Mouse (Mus musculus): ENCODE data around the gene Ift46. TPM values are rescaled to one million over a fixed set of nuclear protein-coding genes. Genes with fewer than 3 reads are reported as not detected.

Gene Ift46
- polyA plus RNA-seq, 1 experiment from 2014 or later = 130 TPM

GRCm38 (mm10) chr9:44801669-44802068, 34.0 kb downstream of the Ift46 start:
- WGBS = 81% methylated on average over 6 of the region's 6 CpGs
- Histone ChIP-seq H3K4me3 (no peak overlapping the region), H3K27me3 (ENCODE audit: low read depth, poor library complexity, severe bottlenecking) (peaks cover 53% of the 10 kb centered on the region), H3K4me1 (peaks cover 26% of the 10 kb centered on the region), H3K27ac (replicated peaks) (no peak overlapping the region), H3K36me3 (peaks cover 25% of the 10 kb centered on the region), H3K9me3 (replicated peaks) (no peaks in the 10 kb centered on the region)
- DNase-seq (ENCODE audit: low spot score) = no peak

GRCm38 (mm10) chr9:44802808-44803450, 35.2 kb downstream of the Ift46 start, which contains the start of gene Ttc36:
Gene Ttc36, minus strand, starts transcription at chr9:44803072.
- Histone ChIP-seq H3K9me3 (replicated peaks) (no peaks in the 10 kb centered on the region), H3K4me3 (no peak within 1 kb of the TSS), H3K36me3 (peaks cover 37% of the 10 kb centered on the region), H3K4me1 (peaks cover 26% of the 10 kb centered on the region), H3K27ac (replicated peaks) (no peak within 1 kb of the TSS), H3K27me3 (ENCODE audit: low read depth, poor library complexity, severe bottlenecking) (peaks cover 41% of the 10 kb centered on the region)
- WGBS = 81% methylated on average over 4 of the region's 4 CpGs
- no peak for DNase-seq (ENCODE audit: low spot score)

GRCm38 (mm10) chr9:44804678-44805077, 37.0 kb downstream of the Ift46 start:
- no peak for DNase-seq (ENCODE audit: low spot score)
- WGBS = 89% methylated on average over 10 of the region's 10 CpGs
- Histone ChIP-seq H3K27me3 (ENCODE audit: low read depth, poor library complexity, severe bottlenecking) (peaks cover 31% of the 10 kb centered on the region), H3K27ac (replicated peaks) (no peak overlapping the region), H3K9me3 (replicated peaks) (no peaks in the 10 kb centered on the region), H3K4me1 (peaks cover 9% of the 10 kb centered on the region), H3K4me3 (no peak overlapping the region), H3K36me3 (peaks cover 55% of the 10 kb centered on the region)

GRCm38 (mm10) chr9:44805536-44805935, 37.8 kb downstream of the Ift46 start:
- H3K27ac ChIP-seq (replicated peaks) = no peak overlapping the region
- H3K27me3 ChIP-seq (ENCODE audit: low read depth, poor library complexity, severe bottlenecking) = peaks cover 23% of the 10 kb centered on the region
- 92% methylated on average over 5 of the region's 5 CpGs for WGBS
- H3K4me1 ChIP-seq = peaks cover under 1% of the 10 kb centered on the region; the same call in 1 of the 2 replicates
- no peaks in the 10 kb centered on the region for H3K9me3 ChIP-seq (replicated peaks)
- peaks cover 63% of the 10 kb centered on the region for H3K36me3 ChIP-seq
- no peak for DNase-seq (ENCODE audit: low spot score)
- H3K4me3 ChIP-seq = no peak overlapping the region

GRCm38 (mm10) chr9:44807141-44807540, 39.4 kb downstream of the Ift46 start:
- H3K36me3 ChIP-seq = peaks cover 79% of the 10 kb centered on the region
- DNase-seq (ENCODE audit: low spot score) = no peak
- H3K27ac ChIP-seq (replicated peaks) = no peak overlapping the region
- H3K27me3 ChIP-seq (ENCODE audit: low read depth, poor library complexity, severe bottlenecking) = peaks cover 7% of the 10 kb centered on the region
- no peaks in the 10 kb centered on the region for H3K4me1 ChIP-seq
- 75% methylated on average over 5 of the region's 5 CpGs for WGBS
- no peak overlapping the region for H3K4me3 ChIP-seq
- no peaks in the 10 kb centered on the region for H3K9me3 ChIP-seq (replicated peaks)

- no peak for DNase-seq (ENCODE audit: low spot score)
- WGBS = 97% methylated on average over 10 of the region's 10 CpGs
- H3K36me3 ChIP-seq = peaks cover 83% of the 10 kb centered on the region
Measured at GRCm38 (mm10) chr9:44807778-44808177, 40.1 kb downstream of the Ift46 start.

GRCm38 (mm10) chr9:44810316-44810715, 42.6 kb downstream of the Ift46 start:
- no peak for DNase-seq (ENCODE audit: low spot score)
- H3K27ac ChIP-seq (replicated peaks) = no peak overlapping the region
- 92% methylated on average over 10 of the region's 10 CpGs for WGBS
- H3K36me3 ChIP-seq = peaks cover 100% of the 10 kb centered on the region
- H3K4me3 ChIP-seq = no peak overlapping the region
- no peaks in the 10 kb centered on the region for H3K27me3 ChIP-seq (ENCODE audit: low read depth, poor library complexity, severe bottlenecking)
- H3K9me3 ChIP-seq (replicated peaks) = no peaks in the 10 kb centered on the region
- no peaks in the 10 kb centered on the region for H3K4me1 ChIP-seq

More at GRCm38 (mm10) chr9:44807778-44808177, 40.1 kb downstream of the Ift46 start:
- no peak overlapping the region for H3K4me3 ChIP-seq
- H3K4me1 ChIP-seq = no peaks in the 10 kb centered on the region
- no peak overlapping the region for H3K27ac ChIP-seq (replicated peaks)
- H3K9me3 ChIP-seq (replicated peaks) = no peaks in the 10 kb centered on the region
- peaks cover 1% of the 10 kb centered on the region; the same call in 1 of the 2 replicates for H3K27me3 ChIP-seq (ENCODE audit: low read depth, poor library complexity, severe bottlenecking)

- Histone ChIP-seq H3K36me3 (peaks cover 100% of the 10 kb centered on the region), H3K4me1 (no peaks in the 10 kb centered on the region), H3K9me3 (replicated peaks) (no peaks in the 10 kb centered on the region), H3K27me3 (ENCODE audit: low read depth, poor library complexity, severe bottlenecking) (no peaks in the 10 kb centered on the region), H3K4me3 (no peak overlapping the region), H3K27ac (replicated peaks) (no peak overlapping the region)
- DNase-seq (ENCODE audit: low spot score) = no peak
- WGBS = 91% methylated on average over 8 of the region's 8 CpGs
Measured at GRCm38 (mm10) chr9:44814179-44814578, 46.5 kb downstream of the Ift46 start.

GRCm38 (mm10) chr9:44817522-44817921, 49.8 kb downstream of the Ift46 start:
- H3K4me3 ChIP-seq = no peak overlapping the region
- no peak overlapping the region for H3K27ac ChIP-seq (replicated peaks)
- H3K9me3 ChIP-seq (replicated peaks) = no peaks in the 10 kb centered on the region
- no peaks in the 10 kb centered on the region for H3K27me3 ChIP-seq (ENCODE audit: low read depth, poor library complexity, severe bottlenecking)
- no peaks in the 10 kb centered on the region for H3K4me1 ChIP-seq
- H3K36me3 ChIP-seq = peaks cover 100% of the 10 kb centered on the region
- 89% methylated on average over 5 of the region's 5 CpGs for WGBS
- no peak for DNase-seq (ENCODE audit: low spot score)

- H3K27ac ChIP-seq (replicated peaks) = no peak overlapping the region
- no peaks in the 10 kb centered on the region for H3K27me3 ChIP-seq (ENCODE audit: low read depth, poor library complexity, severe bottlenecking)
- WGBS = 92% methylated on average over 15 of the region's 15 CpGs
- DNase-seq (ENCODE audit: low spot score) = no peak
- no peaks in the 10 kb centered on the region for H3K4me1 ChIP-seq
- no peak overlapping the region for H3K4me3 ChIP-seq
- H3K36me3 ChIP-seq = peaks cover 100% of the 10 kb centered on the region
- H3K9me3 ChIP-seq (replicated peaks) = no peaks in the 10 kb centered on the region
Measured at GRCm38 (mm10) chr9:44819920-44820827, 52.5 kb downstream of the Ift46 start.

- no peak for DNase-seq (ENCODE audit: low spot score)
- no peaks in the 10 kb centered on the region for H3K9me3 ChIP-seq (replicated peaks)
- no peaks in the 10 kb centered on the region for H3K4me1 ChIP-seq
- no peak overlapping the region for H3K4me3 ChIP-seq
- 86% methylated on average over 7 of the region's 7 CpGs for WGBS
- H3K36me3 ChIP-seq = peaks cover 100% of the 10 kb centered on the region
- H3K27ac ChIP-seq (replicated peaks) = no peak overlapping the region
- no peaks in the 10 kb centered on the region for H3K27me3 ChIP-seq (ENCODE audit: low read depth, poor library complexity, severe bottlenecking)
Measured at GRCm38 (mm10) chr9:44826660-44827059, 59.0 kb downstream of the Ift46 start.

- Histone ChIP-seq H3K4me3 (no peak overlapping the region), H3K27me3 (ENCODE audit: low read depth, poor library complexity, severe bottlenecking) (no peaks in the 10 kb centered on the region), H3K27ac (replicated peaks) (no peak overlapping the region), H3K36me3 (peaks cover 100% of the 10 kb centered on the region), H3K4me1 (no peaks in the 10 kb centered on the region), H3K9me3 (replicated peaks) (no peaks in the 10 kb centered on the region)
- no peak for DNase-seq (ENCODE audit: low spot score)
- WGBS = 96% methylated on average over 11 of the region's 11 CpGs
Measured at GRCm38 (mm10) chr9:44828944-44829343, 61.2 kb downstream of the Ift46 start.

- Histone ChIP-seq H3K27ac (replicated peaks) (no peak overlapping the region), H3K4me3 (no peak overlapping the region), H3K9me3 (replicated peaks) (no peaks in the 10 kb centered on the region), H3K27me3 (ENCODE audit: low read depth, poor library complexity, severe bottlenecking) (no peaks in the 10 kb centered on the region), H3K36me3 (peaks cover 100% of the 10 kb centered on the region), H3K4me1 (no peaks in the 10 kb centered on the region)
- DNase-seq (ENCODE audit: low spot score) = no peak
- WGBS = 96% methylated on average over 2 of the region's 2 CpGs
Measured at GRCm38 (mm10) chr9:44830506-44830905, 62.8 kb downstream of the Ift46 start.

All from midbrain, embryonic 10.5 days (tissue).